Mouse (Mus musculus): ENCODE results near the gene Cinp. TPM values are rescaled to one million over a fixed set of nuclear protein-coding genes. Genes with fewer than 3 reads are reported as not detected.

Gene Cinp
- polyA plus RNA-seq, 1 experiment, result 71.9 TPM

DNA sequence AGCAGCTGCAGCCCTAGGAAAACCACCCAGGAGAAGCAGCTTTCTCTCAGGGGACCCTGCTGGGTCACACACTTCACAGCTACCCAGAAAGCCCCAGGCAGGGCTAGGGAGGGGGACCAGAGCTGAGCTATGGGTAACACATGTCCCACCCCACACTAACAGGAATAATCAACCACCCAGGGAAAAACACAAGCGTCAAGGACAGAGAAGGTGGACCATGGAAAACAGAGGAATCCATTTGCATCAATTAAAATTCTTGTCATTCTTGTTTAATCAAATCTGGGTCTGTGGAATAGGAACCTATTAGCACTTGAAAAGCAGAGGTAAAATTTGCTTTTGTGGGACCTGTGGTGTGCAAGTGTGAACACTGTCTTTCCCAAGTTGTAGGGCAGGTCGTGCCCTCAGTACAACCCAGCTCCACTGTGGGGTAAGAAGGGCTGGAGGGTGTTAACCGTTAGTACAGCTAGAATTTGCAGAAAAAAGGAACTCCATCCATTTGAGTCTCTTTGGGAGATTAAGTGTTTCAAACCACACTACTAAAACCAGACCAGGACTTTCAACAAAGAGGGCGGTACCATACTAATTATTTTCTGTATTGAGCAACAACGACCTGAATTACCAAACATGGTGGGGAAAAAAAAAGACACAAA lies 51.6 kb downstream of the Cinp start:
- H3K4me3 ChIP-seq (ENCODE audit: insufficient read depth, poor library complexity, severe bottlenecking), result no peak overlapping the region
- no peak overlapping the region for H3ac ChIP-seq (ENCODE audit: control insufficient read depth, insufficient read length, low read depth)
- no peak for TF ChIP-seq FOSL1 (IDR thresholded peaks at IDR 0.05; ENCODE audit: insufficient read depth, low read length, poor library complexity, severe bottlenecking)
- TF ChIP-seq MAX (IDR thresholded peaks at IDR 0.05), result no peak
- no peak for TF ChIP-seq MYOG (IDR thresholded peaks at IDR 0.05; ENCODE audit: control insufficient read depth, extremely low read depth, insufficient read length)
- no peak for TF ChIP-seq CEBPB (IDR thresholded peaks at IDR 0.05; ENCODE audit: low read depth)
- TF ChIP-seq USF1 (IDR thresholded peaks at IDR 0.05; ENCODE audit: low read depth), result no peak
- no peak for TF ChIP-seq CTCF (IDR thresholded peaks at IDR 0.05; ENCODE audit: control insufficient read depth, insufficient read depth, insufficient read length)
- no peak for TF ChIP-seq MYOD1 (IDR thresholded peaks at IDR 0.05; ENCODE audit: control insufficient read depth, insufficient read length, low read depth)
- H3K27me3 ChIP-seq (ENCODE audit: control insufficient read depth, insufficient read depth, insufficient read length), result no peaks in the 10 kb centered on the region
- no peaks in the 10 kb centered on the region for H3K36me3 ChIP-seq (ENCODE audit: control insufficient read depth, insufficient read depth)
- H3K79me2 ChIP-seq (ENCODE audit: control insufficient read depth, insufficient read depth), result no peaks in the 10 kb centered on the region
- no peaks in the 10 kb centered on the region for H3K79me3 ChIP-seq (ENCODE audit: low read depth)

DNA sequence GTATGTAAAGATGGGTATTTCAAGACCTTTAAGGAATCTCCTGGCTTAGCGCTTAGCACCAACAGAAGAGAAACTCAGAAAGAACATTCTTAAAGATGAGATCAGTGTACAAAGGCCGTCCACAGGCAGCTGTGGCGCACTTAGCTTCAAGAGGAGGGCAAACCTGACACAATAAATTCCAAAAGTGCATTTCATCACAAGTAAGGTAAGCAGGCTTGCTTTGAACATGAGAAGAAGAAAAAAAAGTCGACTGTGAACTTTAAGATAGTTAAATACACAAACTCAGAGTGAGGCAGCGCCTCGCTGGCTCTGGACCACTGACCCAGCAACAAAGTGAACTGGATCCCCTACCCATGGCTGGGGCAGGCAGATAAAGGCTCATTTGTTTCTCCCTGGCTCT lies 52.2 kb downstream of the Cinp start:
- Histone ChIP-seq H3K79me2 (ENCODE audit: control insufficient read depth, insufficient read depth) (no peaks in the 10 kb centered on the region), H3K79me3 (ENCODE audit: low read depth) (no peaks in the 10 kb centered on the region), H3K36me3 (ENCODE audit: control insufficient read depth, insufficient read depth) (no peaks in the 10 kb centered on the region), H3ac (ENCODE audit: control insufficient read depth, insufficient read length, low read depth) (no peak overlapping the region), H3K4me3 (ENCODE audit: insufficient read depth, poor library complexity, severe bottlenecking) (no peak overlapping the region), H3K27me3 (ENCODE audit: control insufficient read depth, insufficient read depth, insufficient read length) (no peaks in the 10 kb centered on the region)
- TF ChIP-seq USF1 (IDR thresholded peaks at IDR 0.05; ENCODE audit: low read depth) (no peak), MYOG (IDR thresholded peaks at IDR 0.05; ENCODE audit: control insufficient read depth, extremely low read depth, insufficient read length) (no peak), MAX (IDR thresholded peaks at IDR 0.05) (no peak), CEBPB (IDR thresholded peaks at IDR 0.05; ENCODE audit: low read depth) (no peak), MYOD1 (IDR thresholded peaks at IDR 0.05; ENCODE audit: control insufficient read depth, insufficient read length, low read depth) (no peak), CTCF (IDR thresholded peaks at IDR 0.05; ENCODE audit: control insufficient read depth, insufficient read depth, insufficient read length) (no peak), FOSL1 (IDR thresholded peaks at IDR 0.05; ENCODE audit: insufficient read depth, low read length, poor library complexity, severe bottlenecking) (no peak)

DNA sequence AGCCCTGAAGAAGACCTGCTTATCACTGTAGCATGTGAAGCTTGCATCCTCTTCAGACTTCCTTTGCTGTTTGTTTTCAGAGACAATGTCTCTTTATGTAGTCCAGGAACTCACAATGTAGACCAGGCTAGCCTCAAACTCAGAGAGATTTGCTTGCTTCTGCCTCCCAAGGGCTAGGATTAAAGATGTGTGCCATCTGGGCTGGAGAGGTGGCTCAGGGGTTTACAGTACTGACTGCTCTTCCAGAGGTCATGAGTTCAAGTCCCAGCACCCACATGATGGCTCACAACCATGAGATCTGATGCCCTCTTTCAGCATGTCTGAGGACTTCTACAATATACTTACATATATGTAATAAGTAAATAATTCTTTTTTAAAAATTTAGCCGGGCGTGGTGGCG lies 53.8 kb downstream of the Cinp start:
- Histone ChIP-seq H3K79me2 (ENCODE audit: control insufficient read depth, insufficient read depth) (no peaks in the 10 kb centered on the region), H3ac (ENCODE audit: control insufficient read depth, insufficient read length, low read depth) (no peak overlapping the region), H3K79me3 (ENCODE audit: low read depth) (no peaks in the 10 kb centered on the region), H3K27me3 (ENCODE audit: control insufficient read depth, insufficient read depth, insufficient read length) (no peaks in the 10 kb centered on the region), H3K36me3 (ENCODE audit: control insufficient read depth, insufficient read depth) (no peaks in the 10 kb centered on the region), H3K4me3 (ENCODE audit: insufficient read depth, poor library complexity, severe bottlenecking) (no peak overlapping the region)
- TF ChIP-seq CTCF (IDR thresholded peaks at IDR 0.05; ENCODE audit: control insufficient read depth, insufficient read depth, insufficient read length) (no peak), MAX (IDR thresholded peaks at IDR 0.05) (no peak), MYOG (IDR thresholded peaks at IDR 0.05; ENCODE audit: control insufficient read depth, extremely low read depth, insufficient read length) (no peak), USF1 (IDR thresholded peaks at IDR 0.05; ENCODE audit: low read depth) (no peak), FOSL1 (IDR thresholded peaks at IDR 0.05; ENCODE audit: insufficient read depth, low read length, poor library complexity, severe bottlenecking) (no peak), MYOD1 (IDR thresholded peaks at IDR 0.05; ENCODE audit: control insufficient read depth, insufficient read length, low read depth) (no peak), CEBPB (IDR thresholded peaks at IDR 0.05; ENCODE audit: low read depth) (no peak)

DNA sequence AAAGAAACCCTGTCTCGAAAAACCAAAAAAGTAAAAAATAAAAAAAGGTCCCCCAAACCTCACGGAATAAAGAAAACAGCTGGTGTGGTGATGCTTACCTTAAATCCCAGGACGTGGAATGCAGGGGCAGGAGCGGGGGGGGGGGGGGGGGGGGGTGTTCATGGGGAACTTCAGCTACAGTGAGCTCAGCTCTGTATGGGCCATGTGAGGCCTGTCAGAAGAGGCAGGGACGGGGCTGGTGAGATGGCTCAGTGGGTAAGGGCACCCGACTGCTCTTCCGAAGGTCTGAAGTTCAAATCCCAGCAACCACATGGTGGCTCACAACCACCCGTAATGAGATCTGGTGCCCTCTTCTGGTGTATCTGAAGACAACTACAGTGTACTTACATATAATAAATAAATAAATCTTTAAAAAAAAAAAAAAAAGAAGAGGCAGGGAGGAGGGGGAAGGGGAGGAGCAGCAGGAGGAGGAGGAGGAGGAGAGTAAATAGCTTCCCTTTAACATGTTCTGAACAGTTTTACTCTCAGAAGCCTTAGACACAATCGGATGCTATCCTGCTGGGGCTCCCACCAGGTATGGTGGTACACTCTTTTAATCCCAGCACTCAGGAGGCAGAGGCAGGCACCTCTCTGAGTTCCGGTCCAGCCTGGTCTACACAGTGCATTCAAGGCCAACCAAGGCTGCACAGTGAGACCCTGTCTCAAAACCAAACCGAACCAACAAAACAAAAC lies 58.5 kb downstream of the Cinp start:
- Histone ChIP-seq H3K79me3 (ENCODE audit: low read depth) (no peaks in the 10 kb centered on the region), H3K4me3 (ENCODE audit: insufficient read depth, poor library complexity, severe bottlenecking) (no peak overlapping the region), H3K36me3 (ENCODE audit: control insufficient read depth, insufficient read depth) (no peaks in the 10 kb centered on the region), H3ac (ENCODE audit: control insufficient read depth, insufficient read length, low read depth) (no peak overlapping the region), H3K79me2 (ENCODE audit: control insufficient read depth, insufficient read depth) (no peaks in the 10 kb centered on the region), H3K27me3 (ENCODE audit: control insufficient read depth, insufficient read depth, insufficient read length) (no peaks in the 10 kb centered on the region)
- TF ChIP-seq MAX (IDR thresholded peaks at IDR 0.05) (no peak), USF1 (IDR thresholded peaks at IDR 0.05; ENCODE audit: low read depth) (no peak), MYOG (IDR thresholded peaks at IDR 0.05; ENCODE audit: control insufficient read depth, extremely low read depth, insufficient read length) (no peak), MYOD1 (IDR thresholded peaks at IDR 0.05; ENCODE audit: control insufficient read depth, insufficient read length, low read depth) (no peak), CTCF (IDR thresholded peaks at IDR 0.05; ENCODE audit: control insufficient read depth, insufficient read depth, insufficient read length) (no peak), CEBPB (IDR thresholded peaks at IDR 0.05; ENCODE audit: low read depth) (no peak), FOSL1 (IDR thresholded peaks at IDR 0.05; ENCODE audit: insufficient read depth, low read length, poor library complexity, severe bottlenecking) (no peak)

DNA sequence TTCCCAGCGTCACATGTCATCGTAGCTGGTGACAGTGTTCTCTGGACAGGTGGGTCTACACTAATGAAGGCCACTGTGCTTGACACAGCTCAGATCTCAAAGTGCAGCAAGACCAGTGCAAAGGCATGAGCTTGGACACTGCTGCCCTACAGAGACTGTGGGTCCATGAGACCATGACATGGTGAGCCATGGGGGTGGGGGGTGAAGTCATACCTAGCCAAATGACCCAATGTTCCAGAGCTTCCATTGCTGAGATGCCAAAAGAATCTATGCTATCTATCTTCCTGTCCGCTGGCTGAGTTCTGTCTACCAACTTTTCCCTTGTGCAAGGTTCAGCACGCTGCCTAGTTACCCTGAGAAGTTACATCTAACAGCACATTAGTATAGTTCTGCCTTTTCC lies 60.0 kb downstream of the Cinp start:
- H3K4me3 ChIP-seq (ENCODE audit: insufficient read depth, poor library complexity, severe bottlenecking), result no peak overlapping the region
- no peaks in the 10 kb centered on the region for H3K27me3 ChIP-seq (ENCODE audit: control insufficient read depth, insufficient read depth, insufficient read length)
- no peaks in the 10 kb centered on the region for H3K79me2 ChIP-seq (ENCODE audit: control insufficient read depth, insufficient read depth)
- no peak overlapping the region for H3ac ChIP-seq (ENCODE audit: control insufficient read depth, insufficient read length, low read depth)
- no peaks in the 10 kb centered on the region for H3K36me3 ChIP-seq (ENCODE audit: control insufficient read depth, insufficient read depth)
- TF ChIP-seq USF1 (IDR thresholded peaks at IDR 0.05; ENCODE audit: low read depth), result no peak
- TF ChIP-seq CEBPB (IDR thresholded peaks at IDR 0.05; ENCODE audit: low read depth), result no peak
- TF ChIP-seq MYOG (IDR thresholded peaks at IDR 0.05; ENCODE audit: control insufficient read depth, extremely low read depth, insufficient read length), result no peak
- no peak for TF ChIP-seq MYOD1 (IDR thresholded peaks at IDR 0.05; ENCODE audit: control insufficient read depth, insufficient read length, low read depth)
- TF ChIP-seq MAX (IDR thresholded peaks at IDR 0.05), result no peak
- no peak for TF ChIP-seq FOSL1 (IDR thresholded peaks at IDR 0.05; ENCODE audit: insufficient read depth, low read length, poor library complexity, severe bottlenecking)
- TF ChIP-seq CTCF (IDR thresholded peaks at IDR 0.05; ENCODE audit: control insufficient read depth, insufficient read depth, insufficient read length), result no peak
- H3K79me3 ChIP-seq (ENCODE audit: low read depth), result no peaks in the 10 kb centered on the region

Other genes starting within 250 kb of the Cinp start
- 0.04 TPM for gene 1700001K19Rik, start 206.5 kb downstream of the Cinp start, polyA plus RNA-seq (2012; fragmentation: generic; extraction: Trizol)
- 253 TPM for gene Hsp90aa1, start 186.4 kb downstream of the Cinp start, polyA plus RNA-seq (2012; fragmentation: generic; extraction: Trizol)
- gene Wdr20, start 151.2 kb downstream of the Cinp start, polyA plus RNA-seq (2012; fragmentation: generic; extraction: Trizol), result 12.6 TPM
- 2.0 TPM for gene Mok, start 48.2 kb downstream of the Cinp start, polyA plus RNA-seq (2012; fragmentation: generic; extraction: Trizol)
- 1.2 TPM for gene Zfp839, start 38.9 kb downstream of the Cinp start, polyA plus RNA-seq (2012; fragmentation: generic; extraction: Trizol)
- gene Tecpr2, start 119 bp upstream of the Cinp start, polyA plus RNA-seq (2012; fragmentation: generic; extraction: Trizol), result 3.4 TPM
- 11.7 TPM for gene Ankrd9, start 89.9 kb upstream of the Cinp start, polyA plus RNA-seq (2012; fragmentation: generic; extraction: Trizol)
- 7.7 TPM for gene Rcor1, start 150.2 kb upstream of the Cinp start, polyA plus RNA-seq (2012; fragmentation: generic; extraction: Trizol)